Mouse (Mus musculus) stomach, embryonic 15.5 days (tissue): ENCODE data around the gene Foxn3. TPM values are rescaled to one million over a fixed set of nuclear protein-coding genes. Genes with fewer than 3 reads are reported as not detected.

Experiments used
- ATAC-seq: fragments of 200-750 bp; cut with Nextera tagmentation; 2 replicates; pipeline ENCODE4 v1.8.0; 2017; ENCODE audit warnings: low read depth, moderate number of reproducible peaks, moderate TSS enrichment; ENCODE audit not compliant: insufficient read depth, low FRiP score
- H3K27ac ChIP-seq: fragments of 300-500 bp; sonication (generic); 2 replicates; pipeline ENCODE4 v1.5.1; 2015; ENCODE audit warnings: mild to moderate bottlenecking, inconsistent platforms
- H3K27me3 ChIP-seq: fragments of 300-500 bp; sonication (generic); replicated peaks from 2 replicates; pipeline ENCODE4 v1.6.1; 2015; ENCODE audit warnings: inconsistent platforms
- H3K36me3 ChIP-seq: fragments of 300-500 bp; sonication (generic); 2 replicates; pipeline ENCODE4 v1.6.1; 2015; ENCODE audit warnings: inconsistent platforms
- H3K4me1 ChIP-seq: fragments of 300-500 bp; sonication (generic); 2 replicates; pipeline ENCODE4 v1.6.1; 2015; ENCODE audit warnings: inconsistent platforms
- H3K4me2 ChIP-seq: fragments of 300-500 bp; sonication (generic); 2 replicates; pipeline ENCODE4 v1.6.1; 2015; ENCODE audit warnings: mild to moderate bottlenecking, inconsistent platforms
- H3K4me3 ChIP-seq: fragments of 300-500 bp; sonication (generic); replicated peaks from 2 replicates; pipeline ENCODE4 v1.5.1; 2015; ENCODE audit warnings: inconsistent platforms
- H3K9ac ChIP-seq: fragments of 300-500 bp; sonication (generic); 2 replicates; pipeline ENCODE4 v1.6.1; 2015; ENCODE audit warnings: inconsistent platforms
- H3K9me3 ChIP-seq: fragments of 300-500 bp; sonication (generic); 2 replicates; pipeline ENCODE4 v1.6.1; 2016; ENCODE audit warnings: inconsistent platforms
- WGBS: fragments of 180-500 bp; shearing (Covaris S2); methylation state at CpG from one replicate; pipeline ENCODE4 v1.1.7; 2015; 5-methylcytosine and 5-hydroxymethylcytosine counted together
- polyA plus RNA-seq: library from polyadenylated mRNA; unstranded; fragments of >200 nt; fragmentation: Nextera tagmentation; extraction: Ambion mirVana; gene quantifications from 2 replicates; pipeline ENCODE4 v1.2.1, GENCODE M21; 2015

Gene Foxn3
- polyA plus RNA-seq, 1 experiment from 2014 or later = 58.0 TPM

- Histone ChIP-seq H3K9me3 (no peaks in the 10 kb centered on the region), H3K27me3 (no peaks in the 10 kb centered on the region), H3K36me3 (peaks cover 11% of the 10 kb centered on the region), H3K9ac (no peak overlapping the region), H3K27ac (no peak overlapping the region), H3K4me1 (peaks cover 11% of the 10 kb centered on the region; the same call in 1 of the 2 replicates), H3K4me3 (no peak overlapping the region), H3K4me2 (no peak overlapping the region)
- no peak for ATAC-seq
- 82% methylated on average over 12 of the region's 12 CpGs for WGBS
Measured at GRCm38 (mm10) chr12:99374099-99374600, 189.2 kb downstream of the Foxn3 start.

GRCm38 (mm10) chr12:99373584-99373983 is 189.8 kb downstream of the Foxn3 start:
- H3K27ac ChIP-seq = no peak overlapping the region
- no peak overlapping the region for H3K4me2 ChIP-seq
- H3K27me3 ChIP-seq = no peaks in the 10 kb centered on the region
- no peak overlapping the region for H3K9ac ChIP-seq
- no peaks in the 10 kb centered on the region for H3K9me3 ChIP-seq
- peaks cover 11% of the 10 kb centered on the region; the same call in 1 of the 2 replicates for H3K4me1 ChIP-seq
- peaks cover 11% of the 10 kb centered on the region for H3K36me3 ChIP-seq
- H3K4me3 ChIP-seq = no peak overlapping the region
- WGBS = 80% methylated on average over 4 of the region's 4 CpGs
- ATAC-seq = no peak

- 36% methylated on average over 5 of the region's 5 CpGs for WGBS
- Histone ChIP-seq H3K4me2 (no peak overlapping the region), H3K4me1 (peaks cover 5% of the 10 kb centered on the region; the same call in 1 of the 2 replicates), H3K9me3 (no peaks in the 10 kb centered on the region), H3K27ac (no peak overlapping the region), H3K4me3 (no peak overlapping the region), H3K9ac (no peak overlapping the region), H3K27me3 (no peaks in the 10 kb centered on the region), H3K36me3 (peaks cover 11% of the 10 kb centered on the region)
- ATAC-seq = no peak
Measured at GRCm38 (mm10) chr12:99371500-99371899, 191.9 kb downstream of the Foxn3 start.

- no peak for ATAC-seq
- Histone ChIP-seq H3K4me1 (peaks cover 5% of the 10 kb centered on the region; the same call in 1 of the 2 replicates), H3K4me2 (no peak overlapping the region), H3K4me3 (no peak overlapping the region), H3K9me3 (no peaks in the 10 kb centered on the region), H3K27ac (no peak overlapping the region), H3K9ac (no peak overlapping the region), H3K27me3 (no peaks in the 10 kb centered on the region), H3K36me3 (no peaks in the 10 kb centered on the region)
- 88% methylated on average over 10 of the region's 10 CpGs for WGBS
Measured at GRCm38 (mm10) chr12:99368251-99368650, 195.1 kb downstream of the Foxn3 start.

GRCm38 (mm10) chr12:99365999-99366398 is 197.4 kb downstream of the Foxn3 start:
- Histone ChIP-seq H3K4me1 (peaks cover 22% of the 10 kb centered on the region), H3K9ac (no peak overlapping the region), H3K36me3 (no peaks in the 10 kb centered on the region), H3K4me3 (no peak overlapping the region), H3K4me2 (no peak overlapping the region), H3K9me3 (no peaks in the 10 kb centered on the region), H3K27me3 (no peaks in the 10 kb centered on the region), H3K27ac (no peak overlapping the region)
- peak; percentile 37; the same call in 1 of the 2 replicates for ATAC-seq
- WGBS = 74% methylated on average over 9 of the region's 9 CpGs

GRCm38 (mm10) chr12:99364201-99364600 is 199.2 kb downstream of the Foxn3 start:
- Histone ChIP-seq H3K9me3 (no peaks in the 10 kb centered on the region), H3K4me1 (peaks cover 22% of the 10 kb centered on the region), H3K9ac (no peak overlapping the region), H3K36me3 (no peaks in the 10 kb centered on the region), H3K27me3 (no peaks in the 10 kb centered on the region), H3K27ac (no peak overlapping the region), H3K4me2 (no peak overlapping the region), H3K4me3 (no peak overlapping the region)
- ATAC-seq = no peak
- 75% methylated on average over 6 of the region's 6 CpGs for WGBS

GRCm38 (mm10) chr12:99363024-99363423 is 200.4 kb downstream of the Foxn3 start:
- H3K4me1 ChIP-seq = peaks cover 22% of the 10 kb centered on the region
- ATAC-seq = no peak; the same call in 1 of the 2 replicates
- H3K27ac ChIP-seq = no peak overlapping the region
- H3K9ac ChIP-seq = no peak overlapping the region
- H3K9me3 ChIP-seq = no peaks in the 10 kb centered on the region
- WGBS = 80% methylated on average over 6 of the region's 6 CpGs
- no peak overlapping the region for H3K4me2 ChIP-seq
- no peaks in the 10 kb centered on the region for H3K36me3 ChIP-seq
- no peak overlapping the region for H3K4me3 ChIP-seq
- no peaks in the 10 kb centered on the region for H3K27me3 ChIP-seq

GRCm38 (mm10) chr12:99361752-99362132 is 201.6 kb downstream of the Foxn3 start:
- Histone ChIP-seq H3K9ac (no peak overlapping the region), H3K4me2 (no peak overlapping the region), H3K27me3 (no peaks in the 10 kb centered on the region), H3K4me3 (no peak overlapping the region), H3K36me3 (no peaks in the 10 kb centered on the region), H3K4me1 (peaks cover 20% of the 10 kb centered on the region), H3K27ac (peak overlapping the region; percentile 14; the same call in 1 of the 2 replicates), H3K9me3 (no peaks in the 10 kb centered on the region)
- no peak for ATAC-seq
- WGBS = 56% methylated on average over 5 of the region's 5 CpGs

GRCm38 (mm10) chr12:99360958-99361751 is 202.2 kb downstream of the Foxn3 start:
- no peak for ATAC-seq
- Histone ChIP-seq H3K4me2 (no peak overlapping the region), H3K4me1 (peaks cover 23% of the 10 kb centered on the region), H3K9me3 (no peaks in the 10 kb centered on the region), H3K36me3 (no peaks in the 10 kb centered on the region), H3K9ac (no peak overlapping the region), H3K27me3 (no peaks in the 10 kb centered on the region), H3K4me3 (no peak overlapping the region), H3K27ac (peak overlapping the region; percentile 35; the same call in 1 of the 2 replicates)
- WGBS = 68% methylated on average over 8 of the region's 8 CpGs

GRCm38 (mm10) chr12:99358698-99359097 is 204.7 kb downstream of the Foxn3 start:
- no peak overlapping the region for H3K4me3 ChIP-seq
- no peak overlapping the region for H3K9ac ChIP-seq
- H3K27ac ChIP-seq = no peak overlapping the region
- no peaks in the 10 kb centered on the region for H3K9me3 ChIP-seq
- H3K4me1 ChIP-seq = peaks cover 24% of the 10 kb centered on the region
- no peaks in the 10 kb centered on the region for H3K27me3 ChIP-seq
- no peaks in the 10 kb centered on the region for H3K36me3 ChIP-seq
- no peak overlapping the region for H3K4me2 ChIP-seq
- no peak for ATAC-seq
- WGBS = 80% methylated on average over 5 of the region's 5 CpGs

GRCm38 (mm10) chr12:99356660-99357059 is 206.7 kb downstream of the Foxn3 start:
- no peak for ATAC-seq
- Histone ChIP-seq H3K4me1 (peaks cover 25% of the 10 kb centered on the region), H3K9me3 (no peaks in the 10 kb centered on the region), H3K4me2 (no peak overlapping the region), H3K27me3 (no peaks in the 10 kb centered on the region), H3K27ac (no peak overlapping the region), H3K4me3 (no peak overlapping the region), H3K9ac (no peak overlapping the region), H3K36me3 (no peaks in the 10 kb centered on the region)
- 75% methylated on average over 8 of the region's 8 CpGs for WGBS

- WGBS = 89% methylated on average over 11 of the region's 11 CpGs
Measured at GRCm38 (mm10) chr12:99353692-99354091, 209.7 kb downstream of the Foxn3 start.

More at GRCm38 (mm10) chr12:99353692-99354091, 209.7 kb downstream of the Foxn3 start:
- Histone ChIP-seq H3K4me1 (peaks cover 33% of the 10 kb centered on the region), H3K4me2 (no peak overlapping the region), H3K27me3 (no peaks in the 10 kb centered on the region), H3K9me3 (no peaks in the 10 kb centered on the region), H3K36me3 (no peaks in the 10 kb centered on the region), H3K27ac (no peak overlapping the region), H3K4me3 (no peak overlapping the region), H3K9ac (no peak overlapping the region)
- no peak for ATAC-seq
